Mouse (Mus musculus) stomach, postnatal 0 days (tissue): Measurements from ENCODE around the gene Ptpra. TPM values are rescaled to one million over a fixed set of nuclear protein-coding genes. Genes with fewer than 3 reads are reported as not detected.

Experiments
- ATAC-seq: fragments of 200-750 bp; cut with Nextera tagmentation; 2 replicates; pipeline ENCODE4 v1.8.0; 2017; ENCODE audit not compliant: low FRiP score, low TSS enrichment
- DNase-seq: peaks from one replicate; pipeline ENCODE4 v3.0.0-alpha.2; 2016; ENCODE audit warnings: low spot score
- H3K27ac ChIP-seq: fragments of 300-500 bp; sonication (generic); replicated peaks from 2 replicates; pipeline ENCODE4 v1.5.1; 2014; ENCODE audit warnings: mild to moderate bottlenecking, control low read depth
- H3K27me3 ChIP-seq: fragments of 300-500 bp; sonication (generic); 2 replicates; pipeline ENCODE4 v1.6.1; 2014; ENCODE audit warnings: low read length; ENCODE audit not compliant: control insufficient read depth, insufficient read depth
- H3K36me3 ChIP-seq: fragments of 300-500 bp; sonication (generic); 2 replicates; pipeline ENCODE4 v1.6.1; 2014; ENCODE audit warnings: low read length, mixed read lengths; ENCODE audit not compliant: control insufficient read depth, insufficient read depth
- H3K4me1 ChIP-seq: fragments of 300-500 bp; sonication (generic); replicated peaks from 2 replicates; pipeline ENCODE4 v1.6.1; 2014; ENCODE audit warnings: antibody characterized with exemption; ENCODE audit not compliant: control insufficient read depth, insufficient read depth
- H3K4me2 ChIP-seq: fragments of 300-500 bp; sonication (generic); replicated peaks from 2 replicates; pipeline ENCODE4 v1.6.1; 2014; ENCODE audit warnings: low read depth, mild to moderate bottlenecking, control low read depth, moderate library complexity
- H3K4me3 ChIP-seq: fragments of 300-500 bp; sonication (generic); 2 replicates; pipeline ENCODE4 v1.5.1; 2014; ENCODE audit warnings: low read depth, low read length, control low read depth
- H3K9ac ChIP-seq: fragments of 300-500 bp; sonication (generic); 2 replicates; pipeline ENCODE4 v1.6.1; 2014; ENCODE audit warnings: mild to moderate bottlenecking, low read length, control low read depth, mixed read lengths
- H3K9me3 ChIP-seq: fragments of 300-500 bp; sonication (generic); 2 replicates; pipeline ENCODE4 v1.6.1; 2016; ENCODE audit warnings: low read length; ENCODE audit not compliant: control insufficient read depth
- CTCF ChIP-seq: IDR thresholded peaks from 2 replicates; pipeline ENCODE4 v1.5.1; 2016; ENCODE audit warnings: antibody characterized with exemption, low read depth, mild to moderate bottlenecking, moderate library complexity
- EP300 ChIP-seq: optimal IDR thresholded peaks from 2 replicates; pipeline ENCODE3; 2016; ENCODE audit warnings: antibody characterized with exemption
- WGBS: fragments of 180-500 bp; shearing (Covaris S2); extraction: QIAGEN DNeasy Blood & Tissue Kit; methylation state at CpG from one replicate; pipeline ENCODE4 v1.1.7; 2014; 5-methylcytosine and 5-hydroxymethylcytosine counted together
- polyA plus RNA-seq: library from polyadenylated mRNA; unstranded; fragments of >200 nt; fragmentation: Nextera tagmentation; extraction: Ambion mirVana; gene quantifications from 2 replicates; pipeline ENCODE4 v1.2.1, GENCODE M21; 2015

Gene Ptpra
- polyA plus RNA-seq, 1 experiment from 2014 or later = 45.1 TPM

GRCm38 (mm10) chr2:130424126-130424853 is 25.8 kb upstream of the Ptpra start, which contains the start of the genes Vps16 and Pced1a:
Vps16 (plus strand) TSS chr2:130424339.
Pced1a (minus strand) TSS chr2:130424701.
- Histone ChIP-seq H3K9ac (peak within 1 kb of the TSS; percentile 88), H3K27me3 (no peaks in the 10 kb centered on the region), H3K4me1 (peaks cover 4% of the 10 kb centered on the region; the same call in 1 of the 2 replicates), H3K9me3 (no peaks in the 10 kb centered on the region), H3K27ac (peak within 1 kb of the TSS; percentile 92), H3K4me2 (peak within 1 kb of the TSS; percentile 90), H3K4me3 (peak within 1 kb of the TSS; percentile 81), H3K36me3 (no peaks in the 10 kb centered on the region)
- ATAC-seq (peak; percentile 97), DNase-seq (peak; percentile 94)
- peak; percentile 66 for TF ChIP-seq CTCF
- no peak for TF ChIP-seq EP300
- under 1% methylated on average over 58 of the region's 58 CpGs for WGBS

DNA sequence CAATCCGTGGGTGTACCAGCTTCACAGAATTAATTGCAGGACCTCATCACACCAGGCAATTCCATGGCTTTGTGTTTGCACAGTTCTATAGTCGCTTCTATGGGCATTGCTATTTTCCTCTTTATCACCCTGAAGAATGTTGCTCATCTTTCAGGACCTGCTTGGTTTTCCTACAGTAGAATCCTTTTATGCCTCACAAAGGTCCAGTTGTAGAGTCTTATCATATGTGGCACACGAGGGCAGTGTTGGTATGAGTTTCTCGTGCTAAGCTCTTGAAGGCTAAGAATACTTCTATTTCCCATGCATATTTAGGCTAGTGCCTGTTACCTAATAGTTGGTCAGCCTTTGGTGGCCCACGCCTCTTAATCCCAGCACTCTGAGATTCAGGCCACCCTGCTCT is 25.0 kb upstream of the Ptpra start:
- 27% methylated on average over 5 of the region's 5 CpGs for WGBS
- peak overlapping the region; percentile 81 for H3K4me3 ChIP-seq
- H3K36me3 ChIP-seq = no peaks in the 10 kb centered on the region
- no peaks in the 10 kb centered on the region for H3K9me3 ChIP-seq
- TF ChIP-seq EP300 = no peak
- TF ChIP-seq CTCF = peak; percentile 61
- H3K27ac ChIP-seq = no peak overlapping the region
- H3K4me2 ChIP-seq = peak overlapping the region; percentile 90
- H3K27me3 ChIP-seq = no peaks in the 10 kb centered on the region
- ATAC-seq (no peak), DNase-seq (no peak)
- H3K4me1 ChIP-seq = peaks cover 4% of the 10 kb centered on the region; the same call in 1 of the 2 replicates
- peak overlapping the region; percentile 88 for H3K9ac ChIP-seq

- DNase-seq (no peak), ATAC-seq (no peak)
- peaks cover 4% of the 10 kb centered on the region; the same call in 1 of the 2 replicates for H3K4me1 ChIP-seq
- H3K9ac ChIP-seq = no peak overlapping the region
- H3K4me2 ChIP-seq = no peak overlapping the region
- WGBS = 57% methylated on average over 2 of the region's 2 CpGs
- no peak for TF ChIP-seq EP300
- TF ChIP-seq CTCF = no peak
- no peaks in the 10 kb centered on the region for H3K9me3 ChIP-seq
- no peak overlapping the region for H3K4me3 ChIP-seq
- no peaks in the 10 kb centered on the region for H3K27me3 ChIP-seq
- H3K36me3 ChIP-seq = no peaks in the 10 kb centered on the region; the same call in 1 of the 2 replicates
- no peak overlapping the region; the same call in 1 of the 2 replicates for H3K27ac ChIP-seq
Observed at GRCm38 (mm10) chr2:130429851-130430250, 20.2 kb upstream of the Ptpra start.

GRCm38 (mm10) chr2:130430484-130430883 is 19.6 kb upstream of the Ptpra start:
- WGBS = 66% methylated on average over 3 of the region's 3 CpGs
- no peaks in the 10 kb centered on the region; the same call in 1 of the 2 replicates for H3K36me3 ChIP-seq
- H3K4me1 ChIP-seq = no peaks in the 10 kb centered on the region
- ATAC-seq = no peak
- no peak overlapping the region for H3K27ac ChIP-seq
- DNase-seq = no peak
- no peak overlapping the region for H3K4me2 ChIP-seq
- H3K27me3 ChIP-seq = no peaks in the 10 kb centered on the region
- no peak overlapping the region for H3K9ac ChIP-seq
- no peaks in the 10 kb centered on the region for H3K9me3 ChIP-seq
- TF ChIP-seq CTCF = no peak
- no peak for TF ChIP-seq EP300
- no peak overlapping the region for H3K4me3 ChIP-seq

DNA sequence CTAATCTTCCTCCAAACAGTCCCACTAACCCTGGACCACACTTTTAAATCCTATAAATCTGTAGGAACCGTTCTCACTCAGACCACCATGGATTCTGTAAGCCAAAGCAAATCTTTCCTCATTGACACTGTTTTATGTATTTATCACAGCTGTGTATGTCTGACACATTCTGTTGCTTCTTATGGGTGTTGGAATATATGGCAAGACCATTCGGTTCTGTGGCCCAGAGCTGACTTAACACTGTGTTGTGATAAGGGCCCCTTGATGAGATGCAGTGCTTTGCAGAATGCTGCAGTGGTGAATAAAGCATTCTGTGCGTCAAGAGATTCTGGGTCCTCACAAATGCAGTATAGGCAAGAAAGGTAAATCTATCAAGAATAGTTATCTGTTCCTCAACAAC is 17.9 kb upstream of the Ptpra start:
- no peaks in the 10 kb centered on the region for H3K4me1 ChIP-seq
- DNase-seq (no peak), ATAC-seq (no peak)
- no peak overlapping the region for H3K4me3 ChIP-seq
- no peak overlapping the region for H3K4me2 ChIP-seq
- WGBS = 67% methylated on average over 3 of the region's 3 CpGs
- no peaks in the 10 kb centered on the region for H3K27me3 ChIP-seq
- no peaks in the 10 kb centered on the region; the same call in 1 of the 2 replicates for H3K36me3 ChIP-seq
- TF ChIP-seq EP300 = no peak
- TF ChIP-seq CTCF = no peak
- no peak overlapping the region for H3K9ac ChIP-seq
- no peak overlapping the region for H3K27ac ChIP-seq
- no peaks in the 10 kb centered on the region for H3K9me3 ChIP-seq

- H3K9ac ChIP-seq = no peak overlapping the region
- no peaks in the 10 kb centered on the region for H3K4me1 ChIP-seq
- TF ChIP-seq CTCF = peak; percentile 80
- TF ChIP-seq EP300 = no peak
- DNase-seq = peak; percentile 32
- no peak overlapping the region for H3K4me3 ChIP-seq
- 22% methylated on average over 4 of the region's 4 CpGs for WGBS
- H3K27ac ChIP-seq = no peak overlapping the region
- 0 out of 2 replicates have a peak, but pooled peaks have one; percentile 32 for ATAC-seq
- no peak overlapping the region for H3K4me2 ChIP-seq
- H3K36me3 ChIP-seq = no peaks in the 10 kb centered on the region; the same call in 1 of the 2 replicates
- no peaks in the 10 kb centered on the region for H3K27me3 ChIP-seq
- H3K9me3 ChIP-seq = no peaks in the 10 kb centered on the region
Observed at GRCm38 (mm10) chr2:130433152-130433551, 16.9 kb upstream of the Ptpra start.
